Mouse (Mus musculus) ES-E14 (cell line): Measurements from ENCODE around the gene Cd300lf.

Source experiments
- HCFC1 ChIP-seq: IDR thresholded peaks from 2 replicates; pipeline ENCODE4 v1.6.1; 2012; ENCODE audit warnings: low read length, inconsistent platforms, borderline replicate concordance; ENCODE audit not compliant: insufficient read depth
- MAFK ChIP-seq: IDR thresholded peaks from 2 replicates; pipeline ENCODE4 v1.6.1; 2014; ENCODE audit warnings: mild to moderate bottlenecking, low read depth, low read length, inconsistent platforms; ENCODE audit not compliant: insufficient read depth
- ZNF384 ChIP-seq: IDR thresholded peaks from 2 replicates; pipeline ENCODE4 v1.6.1; 2012; ENCODE audit warnings: low read depth, low read length, inconsistent platforms

DNA sequence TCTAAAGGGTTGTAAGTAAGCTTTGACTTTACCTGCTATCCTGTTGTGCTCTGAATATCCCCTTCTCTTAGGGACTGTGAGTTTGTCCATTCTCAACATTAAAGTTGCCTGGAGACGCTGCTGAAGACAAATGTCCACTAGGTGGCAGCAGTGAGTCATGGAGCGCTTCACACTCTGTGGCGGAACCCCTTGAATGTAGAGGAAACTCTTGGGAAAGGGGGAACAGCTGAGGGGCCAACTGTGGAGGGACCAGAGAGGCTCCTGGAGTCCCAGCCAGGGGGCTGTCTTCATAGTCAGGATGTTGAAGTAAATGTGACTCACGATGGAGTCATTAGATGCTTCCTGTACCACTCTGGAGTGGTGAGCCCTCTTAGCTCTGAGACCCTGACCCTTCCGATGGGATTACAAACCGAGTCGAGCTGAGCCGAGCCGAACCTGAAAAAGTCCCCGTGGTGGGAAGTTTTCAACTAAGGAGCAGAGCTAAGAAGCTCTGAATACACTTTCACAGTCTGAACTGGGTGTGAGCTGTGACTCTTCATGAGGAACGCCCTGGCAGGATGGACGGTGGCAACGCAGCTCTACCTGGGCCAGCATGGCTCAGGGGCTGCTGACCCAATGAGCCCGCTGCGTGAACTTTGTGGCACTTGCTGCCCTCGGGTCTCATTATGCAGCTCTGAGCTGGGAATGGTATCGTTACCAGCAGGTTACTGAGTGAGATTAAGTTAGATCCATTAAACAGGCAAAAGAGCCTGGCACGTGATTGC lies 50.2 kb downstream of the Cd300lf start:
- TF ChIP-seq MAFK (no peak), ZNF384 (no peak), HCFC1 (no peak)
